Mouse (Mus musculus) bone marrow macrophage, adult 2 months (primary cell): Measurements from ENCODE around the gene Heg1. TPM values are rescaled to one million over a fixed set of nuclear protein-coding genes. Genes with fewer than 3 reads are reported as not detected.

Experiments used
- H3K27ac ChIP-seq: 2 replicates; pipeline ENCODE4 v1.5.1; 2012; ENCODE audit warnings: low read depth, low read length; ENCODE audit not compliant: insufficient read depth
- H3K4me1 ChIP-seq: 2 replicates; pipeline ENCODE4 v1.6.1; 2012; ENCODE audit warnings: low read length; ENCODE audit not compliant: control insufficient read depth, insufficient read depth
- H3K4me3 ChIP-seq: 2 replicates; pipeline ENCODE4 v1.5.1; 2012; ENCODE audit warnings: mild to moderate bottlenecking, low read length, moderate library complexity; ENCODE audit not compliant: insufficient read depth
- CTCF ChIP-seq: IDR thresholded peaks from 2 replicates; pipeline ENCODE4 v1.5.1; 2012; ENCODE audit warnings: low read depth, mild to moderate bottlenecking, low read length, moderate library complexity
- POLR2A ChIP-seq: IDR thresholded peaks from 2 replicates; pipeline ENCODE4 v1.6.1; 2012; ENCODE audit warnings: mild to moderate bottlenecking, low read depth, low read length, borderline replicate concordance
- polyA plus RNA-seq: library from polyadenylated mRNA; stranded (reverse); fragments of >200 nt; gene quantifications from 2 replicates; pipeline ENCODE4 v1.2.4, GENCODE M21; 2012; ENCODE audit not compliant: missing spikeins, insufficient read depth, insufficient read length

Gene Heg1
- polyA plus RNA-seq, 1 experiment: 0.35 TPM

DNA sequence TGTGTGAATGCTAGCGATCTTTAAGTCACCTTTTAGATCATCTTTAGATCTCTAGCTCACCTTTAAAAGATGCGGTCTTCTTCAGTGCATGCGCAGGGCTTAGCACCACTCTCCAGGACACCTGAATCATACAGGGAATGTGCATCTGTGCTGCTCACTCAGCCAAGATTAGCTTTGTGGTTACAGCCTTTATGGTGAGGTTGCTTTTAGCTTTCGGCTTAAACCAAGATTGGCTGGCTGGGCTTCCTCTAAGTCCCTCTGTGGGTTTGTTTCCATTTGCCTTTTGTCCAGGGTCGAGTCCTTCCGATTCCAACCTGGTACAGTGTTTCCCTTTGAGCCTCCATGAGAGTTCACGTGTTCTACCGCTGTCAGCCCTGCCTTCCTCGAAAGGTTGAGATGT, 20.1 kb downstream of the Heg1 start:
- no peak for TF ChIP-seq CTCF
- no peak for TF ChIP-seq POLR2A
- Histone ChIP-seq H3K4me1 (no peaks in the 10 kb centered on the region), H3K4me3 (no peak overlapping the region), H3K27ac (no peak overlapping the region)

DNA sequence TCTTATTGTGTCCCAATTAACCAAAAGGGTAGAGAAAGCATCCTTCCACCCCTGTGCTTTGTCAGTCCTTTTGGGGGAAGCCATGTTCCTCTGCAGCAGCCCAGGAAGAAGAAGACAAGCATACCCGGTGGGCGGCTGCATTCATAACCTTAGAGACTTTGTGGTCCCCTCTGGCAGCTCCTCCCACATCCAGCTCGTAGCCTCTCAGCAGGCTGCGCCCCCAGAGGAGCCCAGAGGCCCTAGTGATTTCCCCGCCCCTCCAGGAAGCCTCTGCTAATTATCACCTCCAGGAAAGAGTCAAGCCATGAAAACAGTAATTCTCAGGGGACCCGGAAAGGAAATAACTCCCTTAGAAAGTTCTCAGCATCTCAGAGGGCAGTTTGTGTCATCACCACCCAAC, 21.1 kb downstream of the Heg1 start:
- no peak for TF ChIP-seq POLR2A
- TF ChIP-seq CTCF: no peak
- Histone ChIP-seq H3K4me3 (no peak overlapping the region), H3K4me1 (no peaks in the 10 kb centered on the region), H3K27ac (no peak overlapping the region)

DNA sequence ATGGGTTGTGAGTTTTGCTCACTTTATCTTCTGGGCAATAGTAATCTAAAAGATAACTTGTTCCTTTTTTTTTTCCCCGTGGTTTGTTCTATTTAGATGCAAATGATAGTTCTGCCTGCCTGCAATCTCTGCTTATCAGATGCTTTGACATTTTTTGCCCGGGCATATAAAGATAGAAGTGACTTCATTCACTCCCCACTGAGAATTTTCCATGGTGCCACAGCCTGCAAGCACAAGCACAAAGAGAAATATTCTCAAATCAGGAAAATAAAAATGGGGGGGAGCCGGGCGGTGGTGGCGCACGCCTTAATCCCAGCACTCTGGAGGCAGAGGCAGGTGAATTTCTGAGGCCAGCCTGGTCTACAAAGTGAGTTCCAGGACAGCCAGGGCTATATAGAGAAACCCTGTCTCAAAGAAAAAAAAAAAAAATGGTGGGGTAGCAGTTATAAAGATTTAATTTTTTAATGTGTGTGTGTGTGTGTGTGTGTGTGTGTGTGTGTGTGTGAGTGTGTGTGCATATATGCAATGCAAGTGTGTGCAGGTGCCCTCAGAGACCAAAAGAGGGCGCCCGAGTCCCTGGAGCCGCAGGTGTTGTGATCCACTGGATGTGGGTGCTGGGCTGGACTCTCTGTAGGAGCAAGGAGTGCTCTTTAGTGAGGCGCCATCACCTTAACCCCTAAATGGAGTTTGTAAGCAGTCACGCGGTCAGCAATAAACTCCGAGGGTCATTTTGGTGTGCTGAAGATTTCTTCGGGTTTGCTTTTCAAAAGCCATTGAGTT, 22.1 kb downstream of the Heg1 start:
- Histone ChIP-seq H3K4me3 (no peak overlapping the region), H3K27ac (no peak overlapping the region), H3K4me1 (no peaks in the 10 kb centered on the region)
- TF ChIP-seq CTCF (no peak), POLR2A (no peak)

DNA sequence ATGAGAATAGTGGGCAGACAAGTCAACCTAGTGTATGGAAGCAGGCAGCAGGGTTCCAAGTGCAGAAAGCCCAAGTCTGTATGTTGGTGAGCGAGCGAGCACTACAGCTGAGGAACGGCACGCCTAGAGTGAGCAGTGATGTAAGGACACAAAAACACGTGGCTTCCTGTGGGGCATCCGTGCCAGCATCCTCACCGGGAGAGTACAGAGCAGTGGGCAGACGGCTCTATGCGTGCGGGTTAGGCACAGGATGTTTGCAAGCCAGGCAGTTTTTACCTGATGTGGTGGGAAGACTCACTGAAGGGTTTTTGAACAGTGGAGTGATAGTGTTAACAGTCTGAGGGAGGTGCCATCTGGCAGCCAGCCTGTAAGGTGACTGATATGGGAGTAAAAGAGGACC, 23.9 kb downstream of the Heg1 start:
- no peak overlapping the region for H3K27ac ChIP-seq
- no peaks in the 10 kb centered on the region for H3K4me1 ChIP-seq
- TF ChIP-seq POLR2A: no peak
- no peak for TF ChIP-seq CTCF
- no peak overlapping the region for H3K4me3 ChIP-seq

DNA sequence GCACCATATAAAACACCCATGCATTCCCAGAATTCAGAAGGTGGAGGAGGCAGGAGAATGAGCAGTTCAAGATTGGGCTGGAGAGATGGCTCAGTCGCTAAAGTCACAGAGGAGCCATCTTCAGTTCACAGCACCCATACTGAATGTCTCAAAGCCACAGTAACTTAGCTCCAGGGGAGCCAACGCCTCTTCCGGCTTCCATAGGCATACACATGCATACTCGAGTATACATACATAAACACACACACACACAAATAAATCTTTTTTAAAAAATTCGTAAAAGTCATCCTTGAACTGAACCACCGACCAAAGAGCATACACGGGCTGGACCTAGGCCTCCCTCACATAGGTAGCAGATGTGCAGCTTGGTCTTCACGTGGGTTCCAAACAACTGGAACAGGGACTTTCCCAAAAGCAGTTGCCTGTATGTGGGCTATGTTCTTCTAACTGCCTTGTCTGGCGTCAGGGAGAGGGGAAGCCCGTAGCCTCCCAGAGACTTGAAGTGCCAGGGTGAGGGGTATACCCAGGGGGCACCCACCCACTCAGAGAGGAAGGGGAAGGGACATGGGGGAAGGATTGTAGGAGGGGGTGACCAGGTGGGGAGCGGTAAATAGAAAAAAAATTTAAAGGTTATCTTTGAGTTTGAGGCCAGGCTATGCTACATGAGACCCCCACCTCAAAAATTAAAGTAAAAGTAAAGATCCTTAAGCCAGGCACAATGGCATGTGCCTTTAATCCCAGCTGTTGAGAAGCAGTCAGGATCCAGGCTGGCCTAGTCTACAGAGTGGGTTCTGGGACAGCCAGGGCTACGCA, 24.6 kb downstream of the Heg1 start:
- H3K4me1 ChIP-seq: no peaks in the 10 kb centered on the region
- no peak overlapping the region for H3K4me3 ChIP-seq
- H3K27ac ChIP-seq: no peak overlapping the region
- TF ChIP-seq POLR2A: no peak
- no peak for TF ChIP-seq CTCF

DNA sequence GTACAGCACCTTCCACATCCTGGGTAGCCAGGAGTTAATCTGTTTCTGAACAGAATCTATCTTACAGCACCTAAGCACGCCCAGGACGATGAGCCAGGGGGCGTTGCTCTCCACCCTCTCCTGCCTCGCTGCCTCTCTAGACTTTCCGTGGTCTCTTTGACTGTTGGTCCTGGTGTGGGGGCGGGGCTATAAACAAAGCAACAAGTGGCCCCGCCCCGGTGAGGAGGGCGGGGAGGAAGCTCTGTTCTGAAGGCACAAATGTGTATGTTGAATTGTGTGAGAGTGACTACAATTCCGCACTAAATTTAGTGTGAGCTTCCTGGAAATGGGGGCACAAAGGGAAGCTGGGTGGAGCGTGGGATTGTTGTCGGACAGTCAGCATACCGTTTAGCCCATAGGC, 30.1 kb downstream of the Heg1 start:
- H3K4me1 ChIP-seq: no peaks in the 10 kb centered on the region
- H3K27ac ChIP-seq: no peak overlapping the region
- no peak overlapping the region for H3K4me3 ChIP-seq
- TF ChIP-seq CTCF (no peak), POLR2A (no peak)

DNA sequence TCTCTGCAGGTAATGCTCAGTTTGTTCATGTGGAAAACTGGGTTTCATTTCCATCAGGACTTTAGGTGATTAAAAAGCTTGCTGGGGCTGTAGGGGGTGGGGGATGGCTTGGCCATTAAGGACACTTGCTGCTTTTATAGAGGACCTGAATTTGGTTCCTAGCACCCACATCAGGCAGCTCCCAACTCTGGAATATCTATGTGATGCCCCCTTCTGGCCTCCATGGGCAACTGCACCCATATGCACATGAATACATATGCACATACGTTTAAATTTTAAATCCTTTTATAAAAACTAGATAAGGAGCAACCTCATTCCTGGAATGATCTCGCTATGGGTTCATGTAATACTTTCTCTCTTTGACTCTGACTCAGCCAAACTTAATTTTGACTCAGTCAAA, 39.1 kb downstream of the Heg1 start:
- no peak for TF ChIP-seq CTCF
- TF ChIP-seq POLR2A: no peak
- Histone ChIP-seq H3K4me1 (no peaks in the 10 kb centered on the region), H3K27ac (no peak overlapping the region), H3K4me3 (no peak overlapping the region)

DNA sequence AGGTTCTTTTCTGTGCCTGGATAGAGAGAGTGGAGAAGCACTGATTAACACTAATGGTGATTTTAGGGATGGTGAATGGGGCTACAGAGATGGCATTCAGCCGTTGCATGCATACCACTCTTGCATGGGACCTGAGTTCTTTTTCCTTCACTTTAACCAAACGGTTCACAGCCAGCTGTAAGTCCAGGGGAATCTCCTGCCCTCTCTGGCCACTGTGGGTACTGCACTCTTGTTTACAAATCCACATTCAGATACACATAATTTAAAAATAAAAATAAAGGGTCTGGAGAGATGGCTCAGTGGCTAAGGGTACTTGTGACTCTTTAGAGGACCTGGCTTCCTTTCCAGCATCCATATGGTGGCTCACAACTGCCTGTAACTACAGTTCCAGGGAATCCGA, 39.8 kb downstream of the Heg1 start:
- no peak overlapping the region for H3K4me3 ChIP-seq
- H3K4me1 ChIP-seq: no peaks in the 10 kb centered on the region
- no peak overlapping the region for H3K27ac ChIP-seq
- TF ChIP-seq CTCF: no peak
- no peak for TF ChIP-seq POLR2A

DNA sequence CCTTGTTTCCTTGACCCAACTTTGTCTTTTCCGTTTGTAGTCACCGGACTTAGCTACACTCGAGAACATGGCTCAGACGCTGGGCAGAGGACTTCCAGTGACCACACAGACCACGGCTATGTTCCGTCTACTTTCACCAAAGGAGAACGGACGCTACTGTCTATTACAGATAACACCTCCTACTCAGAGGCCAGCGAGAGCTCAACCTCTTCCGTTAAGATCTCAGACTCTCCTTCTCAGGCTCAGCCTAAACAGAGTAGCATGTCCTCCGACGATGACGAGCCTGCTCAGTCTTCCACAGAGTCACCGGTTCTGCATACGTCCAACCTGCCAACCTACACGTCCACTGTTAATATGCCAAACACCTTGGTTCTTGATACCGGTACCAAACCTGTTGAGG, 42.1 kb downstream of the Heg1 start:
- TF ChIP-seq POLR2A (no peak), CTCF (no peak)

DNA sequence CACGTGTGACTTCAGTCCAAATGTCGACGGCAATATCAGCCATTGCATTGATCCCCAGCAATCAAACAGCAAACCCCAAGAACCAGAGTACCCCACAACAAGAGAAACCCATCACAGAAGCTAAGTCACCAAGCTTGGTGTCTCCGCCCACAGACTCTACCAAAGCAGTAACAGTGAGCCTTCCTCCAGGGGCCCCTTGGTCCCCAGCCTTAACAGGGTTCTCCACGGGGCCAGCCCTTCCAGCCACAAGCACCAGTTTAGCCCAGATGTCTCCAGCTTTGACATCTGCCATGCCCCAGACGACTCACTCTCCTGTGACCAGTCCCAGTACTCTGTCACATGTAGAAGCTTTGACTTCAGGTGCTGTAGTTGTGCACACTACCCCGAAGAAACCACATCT, 42.7 kb downstream of the Heg1 start:
- no peaks in the 10 kb centered on the region for H3K4me1 ChIP-seq
- no peak overlapping the region for H3K4me3 ChIP-seq
- TF ChIP-seq CTCF (no peak), POLR2A (no peak)
- H3K27ac ChIP-seq: no peak overlapping the region

More for the DNA sequence above, 42.1 kb downstream of the Heg1 start:
- no peak overlapping the region for H3K4me3 ChIP-seq
- H3K4me1 ChIP-seq: no peaks in the 10 kb centered on the region
- H3K27ac ChIP-seq: no peak overlapping the region
